Mouse (Mus musculus) cerebellum, adult 2 months (tissue): ENCODE data around the gene Pnpla6.

ENCODE experiments used
- CTCF ChIP-seq: fragments of 200-500 bp; IDR thresholded peaks from 2 replicates; pipeline ENCODE4 v1.5.1; 2011; ENCODE audit warnings: low read depth, mild to moderate bottlenecking, control low read depth, low read length, moderate library complexity, borderline replicate concordance; ENCODE audit not compliant: insufficient read depth
- POLR2A ChIP-seq: fragments of 200-500 bp; IDR thresholded peaks from 2 replicates; pipeline ENCODE4 v1.6.1; 2011; ENCODE audit warnings: low read length, control low read depth, borderline replicate concordance; ENCODE audit not compliant: insufficient read depth

DNA sequence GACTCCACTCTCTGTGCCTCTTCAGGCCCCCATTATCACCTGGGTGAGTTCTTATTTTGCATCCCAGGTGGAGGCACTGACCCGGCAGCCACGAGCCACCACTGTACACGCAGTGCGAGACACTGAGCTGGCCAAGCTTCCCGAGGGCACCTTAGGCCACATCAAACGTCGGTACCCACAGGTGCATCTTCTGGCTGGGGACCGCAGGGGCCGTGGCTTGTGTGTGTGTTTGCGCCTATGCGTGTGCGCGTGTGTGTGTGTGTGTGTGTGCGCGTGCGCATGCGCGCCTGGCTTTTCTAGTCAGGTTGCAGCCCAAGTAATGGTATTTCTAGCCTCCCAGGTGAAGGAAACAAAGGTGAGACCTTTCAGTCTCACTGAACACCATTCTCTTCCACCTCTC lies 16.8 kb downstream of the Pnpla6 start:
- TF ChIP-seq CTCF (no peak), POLR2A (no peak)
